Mouse (Mus musculus): ENCODE measurements around the gene Lrrc75a.

Lrrc75a gene

DNA sequence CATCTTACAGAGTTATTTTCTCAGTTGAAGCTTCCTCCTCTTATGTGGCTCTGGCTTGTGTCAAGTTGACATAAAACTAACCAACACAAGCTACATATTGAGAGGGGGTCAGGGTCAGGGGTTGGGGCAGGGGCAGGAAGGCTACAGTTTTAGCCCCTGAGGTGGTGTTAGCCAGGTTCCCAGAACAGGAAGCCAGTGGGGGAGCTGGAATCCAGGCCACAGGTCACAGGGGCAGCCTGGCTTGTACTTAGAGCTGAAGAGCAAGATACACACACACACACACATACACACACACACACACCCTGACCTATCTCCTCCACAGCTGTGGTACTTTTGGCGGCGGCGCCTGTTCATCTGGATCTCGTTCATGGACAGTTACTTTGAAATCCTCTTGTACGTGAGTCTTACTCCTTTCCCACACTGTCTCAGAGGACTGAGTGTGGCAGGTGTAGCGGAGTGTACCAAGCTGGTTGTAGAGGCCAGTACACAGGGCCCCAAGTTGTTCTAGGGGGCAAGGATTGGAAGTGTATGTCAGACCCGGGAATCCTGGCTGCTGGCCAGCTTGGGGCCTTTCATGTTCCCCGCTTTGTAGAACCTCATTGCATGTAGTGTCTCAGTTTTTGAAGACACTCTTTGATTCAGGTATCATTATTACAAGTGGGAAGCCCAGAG, 56.3 kb downstream of the Lrrc75a start:
- DNase-seq (ENCODE audit: low spot score), result no peak

DNA sequence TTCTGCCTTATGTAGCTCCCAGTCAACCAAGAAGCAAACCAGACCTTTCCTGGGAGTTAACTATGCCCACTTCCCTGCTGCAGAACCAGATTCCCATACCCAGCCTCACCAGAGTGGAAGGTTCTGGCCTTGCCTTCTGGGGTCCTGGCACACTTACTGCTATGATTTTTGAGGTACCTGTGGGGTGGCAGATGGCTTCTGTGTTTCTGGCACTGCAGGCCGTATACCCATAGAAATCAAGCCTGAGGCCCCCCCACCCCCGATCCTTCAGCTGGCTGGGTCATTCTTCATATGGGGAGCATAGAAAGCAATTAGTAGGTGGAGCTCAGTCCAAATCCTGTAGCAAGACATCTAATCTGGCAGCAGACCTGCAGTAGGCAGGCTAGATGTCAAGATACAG, 57.3 kb downstream of the Lrrc75a start:
- DNase-seq (ENCODE audit: low spot score), result no peak

- no peak for DNase-seq (ENCODE audit: low spot score)
Measured at GRCm38 (mm10) chr11:62589391-62589790, 58.9 kb downstream of the Lrrc75a start.

DNA sequence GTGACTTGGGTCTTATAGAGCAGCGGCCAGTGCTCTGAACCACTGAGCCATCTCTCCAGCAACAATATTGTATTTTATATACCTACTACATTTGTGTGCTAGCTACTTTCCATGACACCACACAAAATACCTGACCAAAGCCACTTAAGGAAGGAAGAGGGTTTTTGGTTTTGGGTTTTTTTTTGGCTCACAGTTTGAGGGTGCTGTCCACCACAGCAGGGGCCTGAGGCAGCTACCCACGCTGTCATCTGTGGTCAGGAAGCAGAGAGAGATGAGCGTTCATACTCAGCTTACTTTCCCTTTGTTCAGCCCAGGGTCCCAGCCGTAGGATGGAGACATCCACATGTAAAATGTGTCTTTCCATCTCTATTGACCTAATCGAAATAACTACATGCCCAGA, 61.3 kb downstream of the Lrrc75a start:
- no peak for DNase-seq (ENCODE audit: low spot score)

GRCm38 (mm10) chr11:62584671-62585206, 63.6 kb downstream of the Lrrc75a start:
- no peak for DNase-seq (ENCODE audit: low spot score)

GRCm38 (mm10) chr11:62583031-62583430, 65.3 kb downstream of the Lrrc75a start:
- no peak for DNase-seq (ENCODE audit: low spot score)

DNA sequence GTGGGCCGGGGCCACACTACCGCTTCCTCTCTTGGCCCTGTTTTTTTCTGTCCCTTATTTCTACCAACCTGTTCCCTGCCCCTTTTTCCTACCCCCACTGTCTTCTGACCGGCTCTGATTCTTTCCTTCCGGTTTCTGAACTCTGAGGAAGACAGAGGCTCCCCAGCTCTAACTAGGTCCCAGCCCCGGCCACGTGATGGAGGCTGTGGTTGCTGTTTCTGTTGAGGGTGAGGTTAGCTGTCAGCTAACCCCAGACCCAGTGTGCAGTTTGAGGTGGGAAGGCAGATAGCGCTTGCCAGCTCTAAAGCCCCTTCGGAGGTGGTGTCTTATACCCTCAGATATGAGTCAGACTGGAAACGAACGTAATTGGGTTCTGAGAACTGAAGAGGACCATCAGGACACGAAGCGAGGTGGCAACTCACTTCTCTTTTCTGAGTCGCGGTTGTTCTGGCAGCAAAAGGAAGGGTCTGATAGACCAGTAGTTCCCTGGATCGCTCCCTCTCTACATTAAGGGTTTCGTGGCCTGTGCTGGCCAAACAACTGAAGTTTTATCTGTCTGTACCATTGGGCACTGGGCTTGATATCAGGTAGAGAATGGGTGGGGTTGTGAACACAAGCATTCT, 71.7 kb downstream of the Lrrc75a start:
- peak; percentile 42 for DNase-seq (ENCODE audit: low spot score)

DNA sequence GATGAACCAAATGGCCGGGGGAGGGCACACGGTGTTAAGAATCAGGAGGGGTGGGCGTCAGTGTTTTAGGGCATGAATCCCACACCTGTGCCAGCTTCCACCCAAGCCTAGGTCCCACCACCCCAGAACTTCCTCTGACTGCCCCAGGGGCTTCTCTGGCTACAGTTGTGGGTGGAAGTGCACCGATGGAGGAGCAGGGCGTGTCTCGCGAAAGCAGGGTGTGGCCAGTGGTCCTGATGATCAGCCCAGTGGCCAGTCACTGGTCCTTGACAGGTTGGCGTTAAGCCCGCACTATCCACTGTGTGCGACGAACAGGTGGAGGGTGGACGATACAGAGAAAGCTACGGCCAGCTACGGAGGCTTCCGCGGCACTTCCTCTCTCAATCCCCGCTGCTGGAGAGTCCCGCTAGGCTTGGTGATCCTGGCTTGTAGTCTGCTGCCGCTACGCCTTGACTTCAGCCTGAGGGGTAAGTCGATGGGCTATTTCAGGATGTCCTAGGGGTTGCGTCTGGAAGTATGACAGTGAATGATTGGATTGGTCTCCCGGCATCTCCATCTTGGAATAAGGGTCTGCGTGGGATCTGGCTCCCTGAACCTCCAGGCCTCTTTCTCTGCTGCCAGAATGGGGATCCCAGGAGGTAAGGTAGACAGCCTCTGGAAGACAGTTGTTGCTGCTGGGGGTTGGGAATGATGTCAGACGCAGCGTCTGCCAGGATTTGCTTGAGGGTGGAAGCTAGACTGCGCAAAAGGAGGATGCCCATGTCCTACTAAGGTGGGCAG, 72.5 kb downstream of the Lrrc75a start:
- DNase-seq (ENCODE audit: low spot score), result peak; percentile 40

DNA sequence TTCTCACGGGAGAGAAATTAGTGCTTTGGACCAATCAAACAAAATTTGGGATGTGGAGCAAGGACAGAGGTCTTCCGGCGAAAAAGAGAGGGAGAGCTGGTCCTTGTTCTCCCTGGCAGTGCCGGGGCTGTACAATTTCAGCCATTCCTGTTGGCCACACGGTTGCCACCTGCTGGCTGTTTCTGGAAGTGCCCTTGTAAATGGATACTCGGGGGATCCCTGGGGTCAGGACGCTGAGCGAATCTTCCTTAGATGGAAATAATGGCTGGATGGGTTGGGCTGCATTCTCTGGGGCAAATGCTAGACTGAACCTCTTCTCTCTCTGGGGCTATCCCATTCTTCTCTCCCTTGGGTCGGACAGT, 73.0 kb downstream of the Lrrc75a start:
- DNase-seq (ENCODE audit: low spot score), result peak; percentile 78

GRCm38 (mm10) chr11:62574703-62575085, 73.6 kb downstream of the Lrrc75a start:
- DNase-seq (ENCODE audit: low spot score), result no peak

- no peak for DNase-seq (ENCODE audit: low spot score)
Measured at GRCm38 (mm10) chr11:62573959-62574702, 74.2 kb downstream of the Lrrc75a start, which contains the start of gene Trpv2. Gene Trpv2 (plus strand): TSS chr11:62574486.

- DNase-seq (ENCODE audit: low spot score), result no peak
Measured at GRCm38 (mm10) chr11:62568300-62568699, 80.0 kb downstream of the Lrrc75a start.

GRCm38 (mm10) chr11:62566211-62566610, 82.1 kb downstream of the Lrrc75a start:
- no peak for DNase-seq (ENCODE audit: low spot score)

GRCm38 (mm10) chr11:62565747-62566146, 82.6 kb downstream of the Lrrc75a start:
- no peak for DNase-seq (ENCODE audit: low spot score)

DNA sequence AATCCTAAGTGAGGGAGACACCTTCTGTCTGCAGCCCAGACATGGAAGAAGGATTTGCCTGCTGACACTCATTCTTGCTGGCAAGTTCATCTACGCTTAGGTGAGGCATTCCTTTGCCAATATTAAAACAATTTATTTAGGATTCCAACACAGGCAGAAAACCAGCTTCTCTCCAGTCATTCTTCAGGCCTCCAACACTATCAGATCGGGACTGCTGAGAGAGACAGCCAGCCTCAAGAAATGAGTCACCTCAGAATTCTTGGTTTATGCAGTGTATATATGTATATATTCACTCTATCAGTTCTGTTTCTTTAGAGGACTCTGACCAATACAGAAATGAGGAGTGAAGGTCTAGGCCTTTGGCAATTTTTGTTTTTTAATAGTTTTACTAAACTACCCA, 84.7 kb downstream of the Lrrc75a start:
- no peak for DNase-seq (ENCODE audit: low spot score)

DNA sequence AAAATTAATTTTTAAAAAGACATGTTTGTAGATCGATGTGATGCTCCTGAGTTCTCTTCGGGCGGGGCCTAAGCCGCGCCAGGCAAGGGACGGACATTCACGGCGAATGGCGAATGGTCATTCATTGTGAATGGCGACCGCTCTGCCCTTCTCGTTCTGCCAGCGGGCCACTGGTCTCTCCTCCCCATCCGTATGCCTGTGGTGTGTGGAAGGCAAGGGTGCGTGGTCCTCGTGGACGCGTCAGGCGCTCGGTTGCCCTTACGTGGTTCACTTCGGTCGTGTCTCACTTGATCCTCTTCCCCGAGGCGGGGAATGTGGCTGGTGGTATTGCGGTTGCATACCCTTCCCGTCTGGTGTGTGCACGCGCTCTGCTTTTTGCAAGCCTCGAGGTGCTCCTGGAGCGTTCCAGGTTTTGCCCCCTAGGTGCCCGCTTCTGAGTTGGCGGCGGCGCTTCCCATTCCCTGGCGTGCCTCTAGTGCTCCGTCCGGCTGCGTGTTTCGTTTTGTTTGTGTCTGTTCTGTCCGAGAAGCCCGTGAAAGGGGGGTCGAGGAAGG, 87.8 kb downstream of the Lrrc75a start:
- DNase-seq (ENCODE audit: low spot score), result no peak

GRCm38 (mm10) chr11:62558961-62559646, 89.2 kb downstream of the Lrrc75a start:
- DNase-seq (ENCODE audit: low spot score), result no peak

GRCm38 (mm10) chr11:62558152-62558551, 90.2 kb downstream of the Lrrc75a start:
- no peak for DNase-seq (ENCODE audit: low spot score)

DNA sequence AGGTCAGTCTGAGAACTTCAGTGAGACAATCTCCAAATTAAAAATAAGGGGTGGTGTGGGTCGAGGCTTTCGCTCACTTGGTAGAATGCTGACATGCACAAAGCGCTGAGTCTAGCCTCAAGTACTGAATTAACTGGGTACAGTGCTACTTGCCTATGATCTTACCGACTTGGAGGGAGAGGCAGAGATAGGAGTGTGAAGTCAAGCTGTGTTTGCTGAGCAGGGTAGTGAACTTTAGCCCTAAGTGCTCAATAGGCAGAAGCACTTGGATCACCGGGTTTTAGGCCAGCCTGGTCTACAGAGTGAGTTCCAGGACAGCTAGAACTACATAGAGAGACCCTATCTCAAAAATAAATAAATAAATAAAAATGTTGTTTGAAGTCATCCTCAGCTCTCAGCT, 91.1 kb downstream of the Lrrc75a start:
- no peak for DNase-seq (ENCODE audit: low spot score)

GRCm38 (mm10) chr11:62555896-62556412, 92.4 kb downstream of the Lrrc75a start:
- no peak for DNase-seq (ENCODE audit: low spot score)

GRCm38 (mm10) chr11:62554934-62555517, 93.3 kb downstream of the Lrrc75a start:
- no peak for DNase-seq (ENCODE audit: low spot score)
